Mouse (Mus musculus) lung, adult 2 months (tissue): ENCODE measurements around the gene Deup1.

ENCODE experiments used
- CTCF ChIP-seq: fragments of 200-500 bp; IDR thresholded peaks from 2 replicates; pipeline ENCODE4 v1.5.1; 2011; ENCODE audit warnings: mild to moderate bottlenecking, low read length, control low read depth; ENCODE audit not compliant: insufficient read depth
- POLR2A ChIP-seq: fragments of 200-500 bp; IDR thresholded peaks from 2 replicates; pipeline ENCODE4 v1.6.1; 2011; ENCODE audit warnings: low read depth, mild to moderate bottlenecking, control low read depth, low read length, borderline replicate concordance; ENCODE audit errors: extremely low read depth

GRCm38 (mm10) chr9:15531204-15531603, 96.5 kb downstream of the Deup1 start:
- TF ChIP-seq CTCF (no peak), POLR2A (no peak)
